Mouse (Mus musculus) T-helper 2 cell (primary cell): ENCODE data around the gene Eefsec.

Source experiments
- in situ Hi-C: fragments of 300-600 bp; cut with MboI, MseI; formaldehyde crosslinking; loops from one replicate; pipeline ENCODE4 v1.15.1; 2025; ENCODE audit warnings: high pct_unique_total_duplicates

Eefsec gene

GRCm38 (mm10) chr6:88342965-88343364 lies 103.4 kb downstream of the Eefsec start:
- in situ Hi-C loops = no loop called here

DNA sequence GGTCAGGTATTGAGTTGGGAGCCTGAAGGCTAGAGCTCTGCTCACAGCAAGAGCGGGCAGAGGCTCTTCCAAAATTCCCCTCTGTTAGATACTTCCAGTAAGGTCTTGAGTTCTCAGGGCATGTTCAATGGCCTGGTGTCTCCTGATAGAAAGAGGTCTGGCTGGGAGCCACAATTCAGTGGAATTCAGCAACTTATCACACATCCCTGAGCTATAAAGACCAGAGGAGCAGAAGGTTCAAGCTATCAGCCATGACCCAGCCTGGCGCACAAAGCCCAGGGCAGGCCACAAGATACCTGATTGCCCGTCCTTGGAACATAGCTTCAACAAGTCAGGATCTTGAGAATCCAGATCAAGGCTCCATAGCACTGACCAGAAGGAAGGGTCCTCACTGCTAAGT lies 105.2 kb downstream of the Eefsec start:
- in situ Hi-C loops = no loop called here

DNA sequence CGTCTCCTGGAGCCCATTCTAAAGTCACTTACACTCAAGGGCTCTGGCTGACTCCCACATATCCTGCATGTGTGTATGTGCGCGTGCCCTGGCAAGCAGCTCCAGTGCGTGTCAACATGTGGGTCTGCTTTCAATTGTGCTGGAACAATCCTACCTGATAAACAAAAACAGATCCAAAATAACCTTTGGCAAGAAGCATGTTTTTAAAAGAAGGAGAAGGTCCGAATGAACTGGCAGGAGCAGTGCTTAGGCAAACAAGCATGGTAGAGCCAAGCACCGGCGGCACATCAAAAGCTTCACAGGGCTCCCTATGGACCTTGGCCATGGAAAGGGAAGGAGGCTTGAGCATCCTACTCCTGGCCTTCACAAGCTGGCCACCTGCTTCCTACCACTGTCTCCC lies 105.6 kb downstream of the Eefsec start:
- in situ Hi-C loops = no loop called here

DNA sequence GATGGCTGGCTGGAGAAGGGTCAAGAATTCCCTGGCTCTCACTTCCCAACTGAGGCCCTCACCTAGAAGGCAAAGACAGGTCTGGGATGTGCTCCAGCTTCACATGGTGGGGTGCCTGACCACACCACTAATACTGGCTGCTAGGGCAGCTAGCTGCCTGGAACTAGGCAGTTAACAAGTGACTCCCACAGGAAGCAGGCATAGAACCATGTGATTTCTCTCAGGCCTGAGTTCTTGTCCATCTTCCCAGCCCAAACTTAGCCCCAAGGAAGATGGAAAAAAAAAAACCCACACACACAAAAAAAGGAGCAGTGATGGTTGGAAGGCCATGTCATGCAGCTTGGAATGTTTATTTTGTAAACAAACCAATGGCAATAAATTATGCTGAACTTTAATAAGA lies 117.0 kb downstream of the Eefsec start:
- in situ Hi-C loops = no loop called here

- in situ Hi-C loops = no loop called here
Observed at GRCm38 (mm10) chr6:88321879-88322278, 124.5 kb downstream of the Eefsec start.

DNA sequence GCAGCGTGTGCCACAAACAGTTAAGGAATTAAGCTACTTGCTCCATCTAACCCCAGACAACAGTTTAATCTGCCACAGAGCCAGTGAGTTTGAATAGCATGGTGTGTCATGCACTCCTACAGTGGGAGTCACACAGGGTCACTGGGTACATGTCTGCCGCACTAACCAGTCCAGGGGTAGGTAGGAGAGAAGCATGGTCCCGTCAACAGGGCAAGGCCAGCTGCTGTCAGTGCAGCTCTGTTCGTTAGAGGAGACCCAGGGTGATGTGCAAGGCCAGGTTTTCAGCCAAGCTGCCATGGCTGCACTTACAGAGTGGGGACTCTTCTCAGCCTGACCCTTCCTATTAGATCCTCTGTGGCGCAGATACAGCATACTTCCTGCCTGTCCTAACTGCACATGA lies 125.1 kb downstream of the Eefsec start:
- in situ Hi-C loops = no loop called here

DNA sequence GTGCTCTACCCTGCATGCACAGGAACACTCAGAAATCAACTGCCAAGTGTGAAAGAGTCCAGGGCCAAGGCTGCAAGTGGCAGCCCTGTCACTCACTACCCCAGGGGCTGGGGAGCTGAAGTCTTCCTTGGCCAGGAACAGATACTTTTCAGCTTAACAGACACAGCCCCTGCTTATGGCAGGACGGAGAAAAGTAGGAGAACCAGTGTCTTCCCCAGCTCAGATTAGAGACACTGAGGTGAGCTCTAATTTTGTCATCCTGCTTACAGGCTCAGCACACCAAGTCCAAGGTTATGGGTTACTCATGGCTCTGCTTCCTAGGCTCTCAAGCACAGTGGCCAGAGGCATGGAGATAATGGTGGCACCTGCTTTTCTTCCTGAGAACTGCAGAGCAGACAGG lies 126.6 kb downstream of the Eefsec start:
- in situ Hi-C loops = no loop called here

DNA sequence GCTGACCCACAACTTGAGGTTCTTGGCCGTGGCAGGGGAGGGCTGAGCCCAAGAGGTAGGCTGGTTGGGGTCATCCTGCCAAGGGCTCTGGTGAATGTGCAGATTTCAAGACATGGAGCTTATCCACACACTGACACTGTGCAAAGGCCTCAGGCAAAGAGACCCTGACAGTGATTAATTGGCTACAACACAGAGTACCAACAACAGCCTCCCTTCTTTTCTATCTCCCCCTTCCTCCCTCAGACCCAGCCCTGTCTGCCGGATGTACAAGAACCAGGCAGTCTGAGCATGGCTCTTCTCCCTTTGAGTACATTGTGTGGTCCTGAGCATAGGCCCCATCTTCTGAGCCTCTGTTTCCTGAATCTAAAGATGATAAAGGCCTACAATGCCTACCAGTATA lies 131.0 kb downstream of the Eefsec start:
- in situ Hi-C loops = no loop called here

GRCm38 (mm10) chr6:88313937-88314336 lies 132.4 kb downstream of the Eefsec start:
- in situ Hi-C loops = no loop called here

DNA sequence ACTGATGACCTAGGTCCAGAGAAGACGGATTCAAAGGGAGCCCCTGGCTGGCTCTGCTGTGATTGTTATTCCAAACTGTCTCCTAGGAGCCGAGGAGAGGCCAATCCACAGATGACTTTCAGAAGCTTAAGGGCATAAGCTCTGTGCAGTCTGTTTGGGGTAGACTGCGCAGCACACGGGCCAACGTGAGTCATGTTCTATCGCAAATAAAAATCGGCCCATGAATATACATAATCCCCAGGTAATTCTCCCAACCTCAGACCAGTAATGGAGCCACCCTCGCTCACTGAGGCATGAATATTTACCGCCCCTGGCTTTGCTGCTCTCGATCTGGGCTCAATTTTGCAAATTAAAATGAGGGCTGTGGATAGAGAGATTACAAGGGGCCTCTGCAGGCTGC lies 134.7 kb downstream of the Eefsec start:
- in situ Hi-C loops = no loop called here

- in situ Hi-C loops = no loop called here
Observed at GRCm38 (mm10) chr6:88306100-88306746, 140.1 kb downstream of the Eefsec start.

GRCm38 (mm10) chr6:88301234-88301633 lies 145.1 kb downstream of the Eefsec start:
- in situ Hi-C loops = no loop called here

DNA sequence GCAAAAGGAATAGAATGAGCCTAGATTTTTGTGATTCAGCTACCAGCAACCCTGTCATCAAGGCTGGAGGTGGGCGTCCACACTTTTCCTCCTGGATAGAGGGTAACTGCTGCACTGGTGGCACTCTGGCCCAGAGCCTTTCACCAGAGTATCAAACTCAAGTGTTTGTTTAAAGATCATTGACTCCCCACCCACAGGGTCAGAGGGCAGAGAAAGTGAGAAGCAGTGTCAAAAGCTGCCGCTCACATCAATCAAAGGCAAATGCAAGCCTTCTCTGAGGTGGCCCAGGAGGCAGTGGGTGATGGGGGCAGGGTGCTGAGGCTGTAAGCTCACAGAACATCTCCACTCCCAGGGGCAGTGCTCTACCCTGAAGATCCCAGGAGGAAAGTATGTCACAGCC lies 146.8 kb downstream of the Eefsec start:
- in situ Hi-C loops = loop anchor here (25.0 kb wide), 1 partner anchor 1312 kb away; no protein-coding TSS in a partner anchor

DNA sequence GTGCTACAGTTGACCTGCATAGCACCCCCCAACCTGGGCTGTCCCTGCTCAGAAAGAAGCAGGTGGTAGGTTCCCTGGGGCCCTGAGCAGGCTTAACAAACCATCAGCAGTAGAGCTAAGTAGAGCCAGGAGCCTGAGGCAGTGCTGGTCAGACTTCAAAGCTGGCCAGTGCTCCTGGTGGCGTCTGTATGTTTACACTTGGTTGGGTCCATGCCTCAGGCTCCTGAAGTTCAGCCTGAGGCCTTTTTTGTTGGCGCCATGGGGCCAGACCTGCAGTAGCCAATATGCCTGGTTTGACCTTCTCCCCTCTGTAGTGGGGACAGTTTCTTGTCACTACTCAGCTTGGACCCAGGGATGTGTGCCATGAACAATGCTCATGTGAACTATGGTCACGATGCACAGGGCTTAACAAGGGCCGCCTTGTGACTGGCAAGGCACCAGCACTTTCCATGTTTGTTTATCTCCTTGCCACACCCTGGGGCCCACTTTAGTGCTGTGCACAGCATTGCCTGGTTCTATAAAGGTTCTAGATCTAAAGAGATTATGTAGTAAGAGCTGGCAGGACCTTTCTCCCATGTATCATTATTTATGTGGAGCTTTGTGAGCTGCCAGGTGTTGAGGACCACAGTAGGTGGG lies 153.9 kb downstream of the Eefsec start:
- in situ Hi-C loops = loop anchor here (25.0 kb wide), 1 partner anchor 1305 kb away; no protein-coding TSS in a partner anchor

DNA sequence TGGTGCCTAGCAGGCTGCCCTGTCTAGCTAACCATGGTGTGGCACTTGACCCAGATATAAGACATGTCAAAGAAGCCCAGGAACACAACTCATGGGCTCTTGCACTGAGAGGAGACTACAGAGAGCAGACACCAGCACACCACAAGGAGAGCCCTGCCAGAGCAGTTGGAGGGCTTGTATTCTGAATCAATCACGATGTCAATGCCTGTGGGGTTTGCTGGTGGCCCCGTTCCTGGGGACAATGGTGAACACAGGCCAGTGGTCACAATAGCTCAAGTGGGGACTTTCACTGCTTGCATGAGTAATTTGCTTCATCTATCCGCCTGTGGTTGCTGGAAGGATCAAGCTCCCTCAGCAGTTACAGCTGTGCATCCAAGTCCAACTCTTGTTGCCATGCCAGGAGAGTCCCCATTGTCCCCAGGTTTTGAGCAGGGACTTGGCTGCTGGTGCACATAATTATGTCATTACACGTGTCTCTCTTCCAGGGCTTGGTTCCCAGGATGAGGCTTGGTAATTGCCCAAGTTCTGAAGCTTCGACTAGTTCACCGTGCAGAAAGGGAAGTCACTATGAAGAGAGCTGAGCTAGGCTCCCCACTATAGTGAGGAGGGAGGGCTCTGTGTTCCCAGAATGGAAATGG lies 156.1 kb downstream of the Eefsec start:
- in situ Hi-C loops = loop anchor here (25.0 kb wide), 1 partner anchor 1303 kb away; no protein-coding TSS in a partner anchor

- in situ Hi-C loops = loop anchor here (25.0 kb wide), 1 partner anchor 1291 kb away; no protein-coding TSS in a partner anchor
Observed at GRCm38 (mm10) chr6:88278141-88278540, 168.2 kb downstream of the Eefsec start.

DNA sequence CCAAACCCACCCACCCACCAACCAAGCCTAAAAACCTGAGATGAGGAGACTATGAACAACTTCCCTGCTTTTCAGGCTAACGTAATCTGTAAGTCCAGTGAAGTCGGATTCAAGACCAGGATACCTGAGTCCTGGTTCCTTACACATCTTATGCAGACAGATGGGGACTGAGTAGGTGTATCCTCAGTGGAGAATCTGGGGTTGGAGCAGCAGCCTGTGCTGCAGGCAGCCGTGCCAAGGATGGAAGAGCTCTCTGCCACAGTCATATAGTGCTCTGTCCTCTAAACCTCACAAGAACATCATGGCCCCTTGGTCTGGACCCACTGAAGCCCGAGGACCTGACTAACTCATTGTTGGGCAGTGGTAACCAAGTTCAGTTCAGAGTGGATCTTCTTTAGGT lies 169.1 kb downstream of the Eefsec start:
- in situ Hi-C loops = loop anchor here (25.0 kb wide), 1 partner anchor 1290 kb away; no protein-coding TSS in a partner anchor

DNA sequence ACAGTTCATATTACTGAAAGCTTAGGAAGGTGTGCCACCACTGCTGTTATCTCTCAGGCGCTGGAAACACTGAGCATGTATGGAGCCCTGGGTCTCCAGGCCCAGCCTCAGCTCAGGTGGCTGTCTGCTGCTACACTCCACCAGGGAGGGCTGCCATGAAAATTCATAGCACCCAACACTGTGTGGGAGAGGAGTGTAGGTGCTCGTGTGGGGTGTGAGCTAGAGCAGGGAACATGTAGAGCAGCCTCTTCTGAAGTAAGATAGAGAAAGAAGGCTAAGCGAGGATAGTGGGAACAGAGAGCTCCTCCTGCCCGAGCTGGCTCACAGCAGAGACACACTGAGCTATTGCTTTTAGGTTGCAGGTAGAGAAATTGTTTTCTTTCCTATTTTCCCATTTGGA lies 170.1 kb downstream of the Eefsec start:
- in situ Hi-C loops = loop anchor here (25.0 kb wide), 1 partner anchor 1289 kb away; no protein-coding TSS in a partner anchor

GRCm38 (mm10) chr6:88274623-88275022 lies 171.7 kb downstream of the Eefsec start:
- in situ Hi-C loops = loop anchor here (25.0 kb wide), 1 partner anchor 1287 kb away; no protein-coding TSS in a partner anchor

DNA sequence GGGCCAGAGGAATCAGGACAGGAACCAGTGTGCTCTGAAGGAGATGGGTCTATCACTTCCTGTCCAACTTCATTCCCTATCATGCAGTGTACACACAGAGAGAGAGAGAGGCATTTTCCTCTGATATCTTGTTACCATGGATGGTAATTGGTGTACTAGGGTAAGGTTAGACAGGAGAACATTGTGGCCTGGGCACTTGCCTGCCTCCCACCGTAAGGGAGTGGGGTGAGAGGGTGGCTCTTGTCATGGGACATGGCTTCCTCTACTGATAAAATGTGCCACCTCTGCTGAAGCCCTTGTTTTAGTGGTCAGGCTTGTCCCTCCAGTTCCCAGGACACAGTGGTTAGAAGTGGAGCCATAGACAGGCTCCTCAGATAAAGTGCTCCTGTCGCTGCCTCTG lies 178.4 kb downstream of the Eefsec start:
- in situ Hi-C loops = no loop called here

DNA sequence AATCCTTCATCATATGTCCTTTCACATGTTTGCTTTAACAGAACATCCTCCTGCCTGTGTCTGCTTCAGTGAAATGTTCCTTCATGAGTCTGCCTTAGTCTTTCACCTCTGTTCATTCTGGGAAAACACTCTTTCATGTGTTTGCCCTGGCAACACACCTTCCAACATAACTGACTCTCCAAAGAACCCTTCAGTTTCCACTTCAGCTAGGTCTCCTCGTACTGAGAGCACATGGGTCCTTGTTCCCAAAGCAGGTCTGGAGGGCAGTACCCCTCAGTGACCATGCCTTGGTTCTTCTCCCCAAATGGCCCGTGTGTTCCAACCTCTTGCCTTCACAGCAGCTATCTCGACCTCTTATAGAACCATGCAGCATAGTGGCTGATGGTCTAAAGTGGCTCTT lies 179.3 kb downstream of the Eefsec start:
- in situ Hi-C loops = no loop called here

DNA sequence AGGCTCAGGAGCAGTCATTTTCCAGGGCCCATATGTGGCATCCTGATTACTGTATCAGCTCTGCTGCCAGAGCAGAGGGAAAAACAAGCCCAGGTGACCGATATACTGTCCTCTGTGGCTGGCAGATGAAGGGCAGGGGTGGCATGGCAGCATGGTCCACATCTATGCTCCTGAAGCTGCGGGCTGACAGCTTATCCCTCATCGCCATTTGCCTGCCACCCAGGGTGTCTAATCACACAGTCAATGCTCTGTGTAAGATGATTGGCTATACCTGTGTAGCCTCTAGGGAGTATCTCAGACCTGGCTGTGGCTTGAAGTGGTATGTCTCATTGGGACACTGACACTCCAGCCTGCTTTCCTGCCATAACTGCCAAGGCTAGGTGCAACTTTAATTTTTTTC lies 180.3 kb downstream of the Eefsec start:
- in situ Hi-C loops = no loop called here

DNA sequence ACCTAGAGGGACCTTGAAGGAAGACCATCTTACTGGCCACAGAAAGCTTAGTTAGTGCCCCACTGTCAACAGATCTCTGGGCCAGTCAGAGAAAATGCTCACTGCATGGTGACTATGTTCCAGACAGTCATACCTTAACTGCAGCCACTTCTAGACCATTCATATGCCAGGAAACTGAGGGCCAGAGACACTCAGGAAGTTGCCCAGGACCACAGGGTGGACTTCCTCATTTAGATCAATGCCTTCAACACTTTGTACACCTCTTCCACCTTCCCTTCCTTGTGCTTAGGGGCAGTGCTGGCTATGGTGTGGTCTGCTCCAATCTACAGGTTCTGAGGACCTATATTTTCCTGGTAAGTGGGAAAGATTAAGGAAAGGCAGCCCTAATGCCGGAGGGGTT lies 181.0 kb downstream of the Eefsec start:
- in situ Hi-C loops = no loop called here
